Mouse (Mus musculus) megakaryocyte-erythroid progenitor cell, adult 5-6 weeks (primary cell): Measurements from ENCODE around the gene Phf24. TPM values are rescaled to one million over a fixed set of nuclear protein-coding genes. Genes with fewer than 3 reads are reported as not detected.

Source experiments
- ATAC-seq: replicated peaks from 2 replicates; pipeline ENCODE4 v1.8.0; 2016; ENCODE audit warnings: mild to moderate bottlenecking, inconsistent platforms; ENCODE audit not compliant: severe bottlenecking, poor library complexity, low FRiP score, low TSS enrichment
- total RNA-seq, 2 experiments: library from RNA; stranded (forward) in 1 of 2; stranded (reverse) in 1 of 2; fragments of 200-1000, 215-1000 nt in 1 of 2; fragments of >200 nt in 1 of 2; fragmentation: Nextera tagmentation in 1 of 2; gene quantifications; 2 replicates each; pipeline ENCODE4 v1.2.3; 2014 to 2017

The Phf24 gene
- total RNA-seq, 2 experiments from 2014 or later = not detected

DNA sequence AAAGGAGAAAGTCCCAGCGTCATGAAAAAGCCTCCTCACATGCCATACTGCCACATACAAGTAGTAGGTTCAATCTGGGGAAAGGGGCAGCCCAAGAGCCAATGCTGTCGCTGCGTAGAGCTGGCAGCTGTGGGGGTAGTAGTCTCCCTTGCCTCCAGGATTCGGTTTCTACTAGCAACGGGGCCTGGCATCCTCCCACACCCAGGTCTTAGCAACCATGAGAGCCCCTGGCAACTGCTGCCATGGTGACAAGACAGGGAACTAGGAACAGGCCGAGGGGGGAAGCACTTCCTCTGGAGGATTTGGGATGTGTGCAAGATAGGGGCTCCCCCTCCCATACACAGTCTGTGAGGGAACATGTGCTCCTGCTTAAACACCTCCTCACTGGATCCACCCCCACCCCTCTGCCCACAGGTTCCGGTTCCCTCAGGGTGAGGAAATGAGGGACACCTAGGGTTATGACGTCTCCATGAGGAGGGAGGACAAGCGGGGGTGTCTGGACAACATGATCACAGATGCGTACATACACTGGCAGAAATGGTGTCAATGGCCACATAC lies 30.4 kb downstream of the Phf24 start:
- ATAC-seq = no peak

DNA sequence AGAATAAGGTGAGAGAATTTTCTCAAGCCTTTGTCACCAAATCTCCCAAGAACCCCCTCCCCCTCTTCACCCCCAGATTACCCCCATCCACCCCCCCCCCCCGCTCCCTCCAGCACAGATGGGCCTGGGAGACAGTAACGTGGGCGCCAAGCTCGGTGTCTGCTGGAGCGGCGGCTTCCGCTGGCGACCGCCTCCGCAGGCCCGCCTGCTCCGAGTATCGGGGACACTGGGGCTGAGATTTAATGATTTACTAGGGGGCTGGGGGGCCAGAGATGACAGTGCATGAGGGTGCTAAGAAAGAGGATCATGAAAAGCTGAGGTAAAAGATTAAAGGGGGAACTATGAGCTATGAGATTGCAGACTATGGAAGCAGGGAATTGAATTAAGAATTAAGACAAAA lies 32.1 kb downstream of the Phf24 start:
- ATAC-seq = no peak

DNA sequence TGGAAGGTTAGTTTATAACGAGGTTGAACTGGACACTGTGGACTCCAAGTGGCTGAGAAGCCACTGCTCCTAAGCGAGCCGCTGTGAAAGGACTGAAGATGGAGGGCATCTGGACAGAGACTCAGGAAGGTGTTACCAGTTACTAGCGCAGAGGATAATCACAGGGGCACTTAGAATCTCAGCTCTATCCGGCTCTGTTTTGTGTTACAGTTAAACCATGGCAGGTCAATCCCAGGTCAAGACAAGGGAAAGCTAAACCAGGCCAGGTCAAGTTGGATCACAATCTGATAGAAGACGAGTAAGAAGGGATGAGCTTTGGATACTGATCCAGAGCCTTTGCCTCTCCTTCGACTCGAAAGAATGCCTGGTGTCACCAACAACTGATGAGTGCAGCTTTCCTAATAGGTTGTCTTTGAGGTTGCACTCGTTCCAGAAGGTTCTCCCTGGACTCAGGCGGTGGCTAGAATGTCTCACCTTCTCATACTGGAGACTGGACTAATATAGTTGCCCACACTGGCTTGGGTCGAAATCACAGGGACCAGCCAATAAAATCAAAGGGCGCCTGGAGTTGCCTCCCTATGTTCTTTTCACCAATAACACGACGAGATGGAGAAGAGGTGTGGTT lies 32.7 kb downstream of the Phf24 start:
- ATAC-seq = 0 out of 2 replicates have a peak, but pooled peaks have one; percentile 2

- ATAC-seq = peak; percentile 97
Observed at GRCm38 (mm10) chr4:42949676-42950051, 33.2 kb downstream of the Phf24 start, which contains the start of gene Dnajb5. Gene Dnajb5 (plus strand): TSS chr4:42949814.

- no peak for ATAC-seq
Observed at GRCm38 (mm10) chr4:42950065-42950558, 33.7 kb downstream of the Phf24 start.

DNA sequence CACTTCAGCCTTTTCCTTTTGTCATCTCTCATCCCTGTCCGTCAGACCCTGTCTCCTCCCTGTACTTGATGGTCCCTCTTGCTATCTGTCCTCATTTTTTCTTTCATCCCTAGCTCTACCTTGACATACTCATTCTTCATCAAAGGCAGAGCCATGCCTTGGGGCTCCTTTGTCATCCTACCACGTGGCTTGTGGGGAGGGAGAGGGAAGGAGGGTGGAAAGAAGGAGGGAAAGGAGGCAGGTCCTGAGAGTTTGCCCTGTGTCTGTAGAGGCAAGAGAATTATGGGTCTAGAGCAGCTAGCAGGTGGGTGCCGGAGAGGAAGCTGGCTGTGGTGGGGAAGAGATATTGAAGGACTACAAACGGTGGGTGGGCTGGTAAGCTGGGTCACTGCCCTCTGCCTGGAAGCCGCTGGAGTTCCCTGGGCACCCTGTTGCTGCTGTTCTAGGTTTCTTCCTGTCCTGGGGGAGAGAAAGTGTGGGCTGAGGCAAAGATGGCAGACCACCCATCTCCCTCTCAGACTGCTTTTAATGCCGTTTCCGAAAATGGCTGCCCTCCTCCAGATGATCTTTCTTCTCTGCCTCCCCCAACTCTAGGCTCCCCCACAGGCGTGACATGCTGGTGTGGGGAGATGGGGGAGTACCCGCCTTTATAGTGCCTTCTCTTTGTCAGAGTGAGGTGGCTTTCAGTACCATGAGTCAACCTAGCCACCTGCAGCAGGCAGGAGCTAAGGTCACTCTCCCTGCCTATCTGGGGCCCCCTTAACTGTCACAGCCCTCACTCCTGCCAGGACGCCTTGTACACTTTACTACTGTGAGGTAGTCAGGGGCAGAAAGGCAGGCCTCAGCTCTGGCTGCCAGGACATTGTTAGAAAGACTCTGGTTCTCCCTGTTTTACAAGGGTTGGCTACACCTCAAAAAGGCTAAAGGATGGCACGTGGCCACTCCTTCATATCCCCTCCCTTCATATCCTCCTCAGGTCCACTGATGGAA lies 35.0 kb downstream of the Phf24 start:
- ATAC-seq = no peak

DNA sequence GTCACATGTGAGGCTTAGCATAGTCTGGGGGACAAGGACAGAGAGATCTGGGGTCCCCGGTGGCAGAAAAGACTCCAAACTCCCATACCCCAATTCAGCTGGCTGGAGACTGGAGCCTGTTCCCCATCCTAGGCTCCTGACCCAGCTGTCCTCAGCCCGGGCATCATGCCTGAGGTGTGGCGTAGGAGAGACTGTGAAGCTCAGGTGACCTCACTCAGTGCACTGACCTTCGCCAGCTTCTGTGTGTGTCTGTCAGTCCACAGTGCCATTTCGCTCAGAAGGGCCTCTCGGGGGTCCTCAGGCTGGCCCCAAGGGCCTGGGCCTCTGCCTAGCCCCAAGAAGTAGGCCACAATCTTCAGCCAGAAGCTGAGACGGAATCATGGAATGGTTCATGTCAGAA lies 36.1 kb downstream of the Phf24 start:
- ATAC-seq = no peak

GRCm38 (mm10) chr4:42953435-42954094 lies 37.1 kb downstream of the Phf24 start:
- no peak for ATAC-seq

DNA sequence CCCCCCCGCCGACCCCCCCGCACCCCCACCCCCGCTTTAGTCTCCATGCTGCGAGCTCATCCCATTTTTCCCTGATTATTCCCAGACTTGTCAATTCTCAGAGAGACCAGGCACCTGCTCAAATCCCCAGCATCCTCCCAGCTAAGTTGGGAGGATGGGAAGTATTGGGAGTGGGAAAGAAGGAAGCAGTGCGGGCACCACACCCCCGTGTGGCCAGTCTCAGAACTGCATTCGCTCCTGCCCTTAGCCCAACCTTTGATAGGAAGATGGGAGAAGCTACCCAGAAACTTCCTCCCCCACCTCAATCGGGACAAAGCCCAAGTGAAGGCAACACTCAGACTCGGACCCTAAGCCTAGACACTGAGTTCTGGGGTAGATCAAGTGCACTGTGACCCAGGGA lies 37.8 kb downstream of the Phf24 start:
- 0 out of 2 replicates have a peak, but pooled peaks have one; percentile 20 for ATAC-seq

GRCm38 (mm10) chr4:42955200-42955599 lies 38.7 kb downstream of the Phf24 start:
- no peak for ATAC-seq

DNA sequence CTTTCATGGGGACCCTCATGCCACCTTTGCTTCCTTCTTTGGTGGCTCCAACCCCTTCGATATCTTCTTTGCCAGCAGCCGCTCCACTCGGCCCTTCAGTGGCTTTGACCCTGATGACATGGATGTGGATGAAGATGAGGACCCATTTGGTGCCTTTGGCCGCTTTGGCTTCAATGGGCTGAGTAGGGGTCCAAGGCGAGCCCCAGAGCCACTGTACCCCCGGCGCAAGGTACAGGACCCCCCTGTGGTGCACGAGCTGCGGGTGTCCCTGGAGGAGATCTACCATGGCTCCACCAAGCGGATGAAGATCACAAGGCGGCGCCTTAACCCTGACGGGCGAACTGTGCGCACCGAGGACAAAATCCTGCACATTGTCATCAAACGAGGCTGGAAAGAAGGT lies 40.1 kb downstream of the Phf24 start:
- ATAC-seq = no peak

DNA sequence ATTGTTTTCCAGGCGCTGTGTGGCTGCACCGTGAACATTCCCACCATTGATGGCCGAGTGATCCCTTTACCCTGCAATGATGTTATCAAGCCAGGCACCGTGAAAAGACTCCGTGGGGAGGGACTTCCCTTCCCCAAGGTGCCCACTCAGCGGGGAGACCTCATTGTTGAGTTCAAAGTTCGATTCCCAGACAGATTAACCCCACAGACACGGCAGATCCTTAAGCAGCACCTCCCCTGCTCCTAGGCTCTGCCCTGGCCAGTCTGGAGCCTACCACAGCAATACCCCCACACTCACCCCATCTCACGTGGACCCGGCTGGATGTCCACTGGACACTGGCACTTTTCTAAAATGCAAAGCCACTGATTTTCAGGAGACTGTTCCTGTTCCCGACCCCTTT lies 40.8 kb downstream of the Phf24 start:
- no peak for ATAC-seq

DNA sequence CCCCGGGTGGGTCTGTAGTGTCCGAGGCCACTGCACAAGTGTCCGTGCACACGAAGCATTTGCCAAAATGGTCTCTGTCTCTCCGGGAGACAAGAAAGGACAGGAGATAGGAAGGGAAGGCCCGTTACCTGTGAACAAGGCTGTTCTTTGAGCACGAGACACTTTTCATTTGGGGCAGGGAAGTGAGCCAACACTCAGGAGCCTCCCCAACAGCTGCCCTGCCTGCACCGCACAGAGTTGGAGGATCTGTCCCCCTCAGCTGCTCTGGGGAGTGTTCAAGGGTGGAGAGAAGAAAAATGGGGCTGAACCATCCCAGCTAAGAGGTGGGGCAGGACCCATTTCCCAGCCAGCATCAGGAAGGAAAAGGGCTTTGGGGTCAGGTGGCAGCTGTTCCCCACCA lies 41.5 kb downstream of the Phf24 start:
- no peak for ATAC-seq

GRCm38 (mm10) chr4:42958942-42959341 lies 42.5 kb downstream of the Phf24 start:
- ATAC-seq = no peak

- ATAC-seq = no peak
Observed at GRCm38 (mm10) chr4:42959382-42959781, 42.9 kb downstream of the Phf24 start.

- peak; percentile 76 for ATAC-seq
Observed at GRCm38 (mm10) chr4:42961592-42961991, 45.1 kb downstream of the Phf24 start.

- no peak for ATAC-seq
Observed at GRCm38 (mm10) chr4:42963480-42963879, 47.0 kb downstream of the Phf24 start.

GRCm38 (mm10) chr4:42965039-42965719 lies 48.7 kb downstream of the Phf24 start:
- ATAC-seq = peak; percentile 66; the same call in 1 of the 2 replicates

GRCm38 (mm10) chr4:42969304-42969703 lies 52.8 kb downstream of the Phf24 start, which contains the start of gene 1700022I11Rik:
Gene 1700022I11Rik (plus strand): TSS chr4:42969604.
- no peak for ATAC-seq
